ENCODE assay signal across 7 mouse cellular contexts in the genomic region with DNA sequence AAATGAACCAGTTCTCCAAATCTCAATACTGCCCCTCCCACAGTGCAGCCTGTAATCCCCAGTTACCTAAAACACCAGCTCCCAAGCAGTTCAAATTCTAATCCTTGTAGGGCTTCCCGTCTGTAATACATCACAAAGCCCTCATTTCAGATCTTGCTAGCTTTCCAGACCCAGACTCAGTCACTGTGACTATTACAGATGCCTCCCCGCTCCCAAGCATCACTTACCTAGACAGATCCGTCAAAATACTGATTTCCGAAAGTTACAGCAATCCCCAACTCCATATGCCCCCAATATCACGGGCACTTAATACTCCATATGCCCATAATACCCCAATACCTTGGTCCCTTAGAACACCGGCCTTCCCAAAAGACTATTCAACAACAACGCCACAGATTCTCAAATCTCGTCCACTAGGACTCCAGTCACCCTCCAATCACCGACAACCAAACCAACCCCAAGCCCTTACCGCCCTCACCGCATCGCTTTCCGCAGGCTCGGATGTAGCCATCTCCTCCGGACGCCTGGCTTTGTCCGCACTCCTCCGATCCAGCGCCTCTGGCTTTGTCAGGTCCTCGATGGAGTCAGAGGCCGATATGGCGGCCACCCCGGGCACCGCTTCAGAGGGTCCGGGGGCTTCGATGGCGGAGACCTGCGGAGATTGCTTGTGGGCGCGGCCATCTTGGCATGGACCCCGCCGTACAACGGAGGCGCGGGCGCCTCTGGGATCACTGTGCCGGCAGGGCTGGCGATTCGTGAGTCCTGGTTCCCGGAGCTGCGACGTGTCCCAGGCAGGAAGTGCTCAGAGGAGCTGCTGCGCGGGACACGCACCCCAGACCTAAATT. TPM values are rescaled to one million over a fixed set of nuclear protein-coding genes. Genes with fewer than 3 reads are reported as not detected.
DNase-seq lines count a peak whose midpoint lies in the region; ATAC-seq and TF ChIP-seq lines count a peak whose summit lies in the region.

No protein-coding gene starts in this region.

- H3K9ac ChIP-seq in embryonic facial prominence, embryonic 12.5 days: peak overlapping the region; percentile 78
- H3K9ac ChIP-seq in heart, adult 2 months (ENCODE audit: low read depth, low read length): peak overlapping the region; percentile 67
- H3K9ac ChIP-seq in midbrain, embryonic 13.5 days (replicated peaks): peak overlapping the region; percentile 84

- TF ChIP-seq CTCF in heart, adult 2 months (IDR thresholded peaks at IDR 0.05): 0 out of 2 replicates have a peak, but pooled peaks have one; percentile 15
- TF ChIP-seq CTCF in kidney, adult 2 months (conservative IDR thresholded peaks at IDR 0.05; ENCODE audit: insufficient read depth, insufficient read length, low read depth, low read length): no peak

- no peaks in the 10 kb centered on the region for H3K27me3 ChIP-seq in embryonic facial prominence, embryonic 12.5 days
- no peaks in the 10 kb centered on the region for H3K27me3 ChIP-seq in heart, adult 2 months (ENCODE audit: control insufficient read depth, insufficient read depth, low read length)
- H3K27me3 ChIP-seq in kidney, adult 2 months (replicated peaks; ENCODE audit: control insufficient read depth, insufficient read depth, low read length): no peaks in the 10 kb centered on the region
- H3K27me3 ChIP-seq in limb, embryonic 10.5 days (ENCODE audit: low read depth, poor library complexity, severe bottlenecking): no peaks in the 10 kb centered on the region
- no peaks in the 10 kb centered on the region for H3K27me3 ChIP-seq in midbrain, embryonic 13.5 days

- no peaks in the 10 kb centered on the region for H3K79me2 ChIP-seq in heart, adult 2 months (replicated peaks; ENCODE audit: control insufficient read depth, insufficient read depth, low read length)

- TF ChIP-seq EP300 in heart, adult 2 months (IDR thresholded peaks at IDR 0.05; ENCODE audit: insufficient read depth, low read depth, low read length): no peak

- under 1% methylated on average over 45 of the region's 45 CpGs for WGBS in embryonic facial prominence, embryonic 12.5 days
- WGBS in heart, adult 2 months: 1% methylated on average over 45 of the region's 45 CpGs
- WGBS in kidney, adult 2 months: 1% methylated on average over 45 of the region's 45 CpGs
- under 1% methylated on average over 45 of the region's 45 CpGs for whole genome bisulfite sequencing in limb, embryonic 10.5 days
- under 1% methylated on average over 45 of the region's 45 CpGs for WGBS in midbrain, embryonic 13.5 days

- no peaks in the 10 kb centered on the region for H3K9me3 ChIP-seq in embryonic facial prominence, embryonic 12.5 days
- H3K9me3 ChIP-seq in limb, embryonic 10.5 days (replicated peaks): no peaks in the 10 kb centered on the region
- 0 out of 2 replicates have a peak, but pooled peaks cover 12% of the 10 kb centered on the region for H3K9me3 ChIP-seq in midbrain, embryonic 13.5 days

- H3K4me3 ChIP-seq in embryonic facial prominence, embryonic 12.5 days: peak overlapping the region; percentile 66
- H3K4me3 ChIP-seq in heart, adult 2 months: peak overlapping the region; percentile 89
- H3K4me3 ChIP-seq in kidney, adult 2 months (ENCODE audit: insufficient read depth, low read depth, low read length): peak overlapping the region; percentile 84
- peak overlapping the region; percentile 81 for H3K4me3 ChIP-seq in limb, embryonic 10.5 days
- peak overlapping the region; percentile 72 for H3K4me3 ChIP-seq in midbrain, embryonic 13.5 days (replicated peaks)

- intact Hi-C loops in heart, adult 2 months (cut with DNase I): loop anchor here (5.0 to 10.0 kb wide), 2 partner anchors 79 to 317 kb away; a partner anchor contains a TSS

- peak; percentile 68 for TF ChIP-seq POLR2A in heart, adult 2 months (IDR thresholded peaks at IDR 0.05; ENCODE audit: insufficient read depth, low read depth, low read length)
- TF ChIP-seq POLR2A in kidney, adult 2 months (IDR thresholded peaks at IDR 0.05; ENCODE audit: low read depth, low read length): no peak

- 0 out of 2 replicates have a peak, but pooled peaks cover 2% of the 10 kb centered on the region for H3K4me1 ChIP-seq in embryonic facial prominence, embryonic 12.5 days
- no peaks in the 10 kb centered on the region for H3K4me1 ChIP-seq in heart, adult 2 months (ENCODE audit: control insufficient read depth, insufficient read depth, low read length)
- no peaks in the 10 kb centered on the region for H3K4me1 ChIP-seq in kidney, adult 2 months (ENCODE audit: control insufficient read depth, insufficient read depth, low read length)
- H3K4me1 ChIP-seq in limb, embryonic 10.5 days: peaks cover 20% of the 10 kb centered on the region
- H3K4me1 ChIP-seq in midbrain, embryonic 13.5 days (replicated peaks): peaks cover 18% of the 10 kb centered on the region

- H3K27ac ChIP-seq in embryonic facial prominence, embryonic 12.5 days: peak overlapping the region; percentile 92
- H3K27ac ChIP-seq in heart, adult 2 months: peak overlapping the region; percentile 86
- 0 out of 2 replicates have a peak overlapping the region, but pooled peaks have one; percentile 21 for H3K27ac ChIP-seq in kidney, adult 2 months (ENCODE audit: insufficient read depth, low read depth, low read length)
- peak overlapping the region; percentile 97 for H3K27ac ChIP-seq in limb, embryonic 10.5 days
- H3K27ac ChIP-seq in midbrain, embryonic 13.5 days: peak overlapping the region; percentile 97

- peak; percentile 97 for DNase-seq in brain, adult 2 months (ENCODE audit: low read depth, low spot score)
- DNase-seq in heart, adult 2 months: peak; percentile 90 to 91
- DNase-seq in kidney, adult 2 months: peak; percentile 88
- DNase-seq in limb, embryonic 10.5 days (ENCODE audit: low spot score): peak; percentile 92
- DNase-seq in spleen, postnatal 14 days (ENCODE audit: low spot score in 2 of 2): peak; percentile 9 to 11

- H3K36me3 ChIP-seq in embryonic facial prominence, embryonic 12.5 days: peaks cover 15% of the 10 kb centered on the region
- H3K36me3 ChIP-seq in heart, adult 2 months (ENCODE audit: control insufficient read depth, insufficient read depth, low read length): no peaks in the 10 kb centered on the region; the same call in 1 of the 2 replicates
- H3K36me3 ChIP-seq in kidney, adult 2 months (ENCODE audit: control insufficient read depth, insufficient read depth, low read length): no peaks in the 10 kb centered on the region
- peaks cover 24% of the 10 kb centered on the region for H3K36me3 ChIP-seq in limb, embryonic 10.5 days
- peaks cover 26% of the 10 kb centered on the region for H3K36me3 ChIP-seq in midbrain, embryonic 13.5 days

- peak overlapping the region; percentile 52 for H3K4me2 ChIP-seq in embryonic facial prominence, embryonic 12.5 days (replicated peaks)
- H3K4me2 ChIP-seq in midbrain, embryonic 13.5 days (replicated peaks): peak overlapping the region; percentile 69

- peak; percentile 98 for ATAC-seq in embryonic facial prominence, embryonic 12.5 days (ENCODE audit: insufficient number of reproducible peaks, insufficient read depth, low FRiP score, low TSS enrichment)
- ATAC-seq in midbrain, embryonic 13.5 days: peak; percentile 98

RNA-seq across cellular contexts. Expression of a gene that starts 22.8 kb away (rescaled TPM):
- 15.2 and 18.1 TPM in 2 replicates for polyA plus RNA-seq in embryonic facial prominence, embryonic 12.5 days (2016; fragmentation: Nextera tagmentation; extraction: Ambion mirVana)
- total RNA-seq in heart, adult 2 months (2021): 1 to 10 TPM; 1.5 to 2.0 TPM
- 0.25 and 0.88 TPM in 2 replicates for polyA plus RNA-seq in heart, adult 2 months (2012; rRNA removed)
- 0.26 and 0.50 TPM in 2 replicates for polyA plus RNA-seq in kidney, adult 2 months (2012; rRNA removed)
- polyA plus RNA-seq in limb, embryonic 10.5 days (2016; fragmentation: Nextera tagmentation; extraction: Ambion mirVana): 14.9 and 19.4 TPM in 2 replicates
- polyA plus RNA-seq in midbrain, embryonic 13.5 days (2015; fragmentation: Nextera tagmentation; extraction: Ambion mirVana): 28.1 and 34.6 TPM in 2 replicates

RNA-seq across cellular contexts. Expression of a gene that starts 54.3 kb away (rescaled TPM):
- 14.5 and 15.4 TPM in 2 replicates for polyA plus RNA-seq in embryonic facial prominence, embryonic 12.5 days (2016; fragmentation: Nextera tagmentation; extraction: Ambion mirVana)
- total RNA-seq in heart, adult 2 months (2021): 10 to 100 TPM; 19.9 to 22.9 TPM
- polyA plus RNA-seq in heart, adult 2 months (2012; rRNA removed): 19.1 and 27.8 TPM in 2 replicates
- 26.6 and 33.0 TPM in 2 replicates for polyA plus RNA-seq in kidney, adult 2 months (2012; rRNA removed)
- 10.8 and 11.0 TPM in 2 replicates for polyA plus RNA-seq in limb, embryonic 10.5 days (2016; fragmentation: Nextera tagmentation; extraction: Ambion mirVana)
- 11.4 and 12.5 TPM in 2 replicates for polyA plus RNA-seq in midbrain, embryonic 13.5 days (2015; fragmentation: Nextera tagmentation; extraction: Ambion mirVana)

RNA-seq across cellular contexts. Expression of a gene that starts 57.4 kb away (rescaled TPM):
- not detected in 2 replicates for polyA plus RNA-seq in embryonic facial prominence, embryonic 12.5 days (2016; fragmentation: Nextera tagmentation; extraction: Ambion mirVana)
- not detected for total RNA-seq in heart, adult 2 months (2021)
- polyA plus RNA-seq in heart, adult 2 months (2012; rRNA removed): not detected in 2 replicates
- not detected in 2 replicates for polyA plus RNA-seq in kidney, adult 2 months (2012; rRNA removed)
- not detected in 2 replicates for polyA plus RNA-seq in limb, embryonic 10.5 days (2016; fragmentation: Nextera tagmentation; extraction: Ambion mirVana)
- polyA plus RNA-seq in midbrain, embryonic 13.5 days (2015; fragmentation: Nextera tagmentation; extraction: Ambion mirVana): not detected in 2 replicates

Comparison
In these comparisons a context has a peak if more than half of its experiments do, and no peak if none do; other contexts are left out.
1. Peak in every context shown above with its lines: DNase-seq, ATAC-seq, H3K4me3 ChIP-seq and H3K27ac ChIP-seq.
2. DNase-seq: peak in every context shown above with its lines; median percentile 97 in brain, adult 2 months; 92 in limb, embryonic 10.5 days; 90 in heart, adult 2 months; 88 in kidney, adult 2 months; 10 in spleen, postnatal 14 days.
3. H3K27ac ChIP-seq: peak in every context shown above with its lines; median percentile 97 in limb, embryonic 10.5 days; 97 in midbrain, embryonic 13.5 days; 92 in embryonic facial prominence, embryonic 12.5 days; 86 in heart, adult 2 months; 21 in kidney, adult 2 months.